Mouse (Mus musculus) erythroblast, embryonic 14.5 days (primary cell): Measurements from ENCODE around the gene Hist1h2ap.
"Not testable (repeated sequence)": the region's sequence is repeated elsewhere in the genome, so short reads cannot be mapped to it uniquely, and the experiment has no call there.

Experiments
- GATA1 ChIP-seq: IDR thresholded peaks from 2 replicates; pipeline ENCODE4 v1.6.1; 2012; ENCODE audit warnings: low read length, inconsistent platforms, mixed read lengths
- TAL1 ChIP-seq: IDR thresholded peaks from 3 replicates; pipeline ENCODE4 v1.6.1; 2012; ENCODE audit warnings: low read length, inconsistent platforms, mixed read lengths

DNA sequence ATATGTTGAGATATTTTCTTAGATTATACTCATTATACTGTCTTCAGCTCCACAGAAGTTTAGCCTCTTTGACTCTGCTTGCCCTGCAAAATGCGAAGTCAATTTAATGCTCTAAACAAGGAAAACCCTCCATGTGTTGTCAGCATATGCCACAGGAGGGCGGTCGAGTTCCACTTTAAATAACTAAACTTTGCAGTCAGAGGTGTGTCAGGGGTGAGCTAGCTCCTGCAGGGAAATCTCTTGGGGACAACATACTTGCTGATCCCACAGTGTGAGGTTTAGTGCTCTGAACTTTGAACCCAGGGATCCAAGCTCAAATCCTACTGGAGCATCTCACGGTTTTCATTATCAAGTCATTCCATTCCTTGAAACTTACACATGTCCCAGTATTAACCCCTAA is 7.2 kb upstream of the Hist1h2ap start:
- not testable (repeated sequence) for TF ChIP-seq TAL1, GATA1
